Mouse (Mus musculus) liver, postnatal 0 days (tissue): ENCODE data around the gene Cntd1.

ENCODE experiments used
- CTCF ChIP-seq: sonication (generic); IDR thresholded peaks from 2 replicates; pipeline ENCODE4 v1.5.1; 2016; ENCODE audit warnings: antibody characterized with exemption, low read depth
- EP300 ChIP-seq: IDR thresholded peaks from 2 replicates; pipeline ENCODE4 v1.6.1; 2016; ENCODE audit warnings: antibody characterized with exemption, low read depth, mild to moderate bottlenecking

DNA sequence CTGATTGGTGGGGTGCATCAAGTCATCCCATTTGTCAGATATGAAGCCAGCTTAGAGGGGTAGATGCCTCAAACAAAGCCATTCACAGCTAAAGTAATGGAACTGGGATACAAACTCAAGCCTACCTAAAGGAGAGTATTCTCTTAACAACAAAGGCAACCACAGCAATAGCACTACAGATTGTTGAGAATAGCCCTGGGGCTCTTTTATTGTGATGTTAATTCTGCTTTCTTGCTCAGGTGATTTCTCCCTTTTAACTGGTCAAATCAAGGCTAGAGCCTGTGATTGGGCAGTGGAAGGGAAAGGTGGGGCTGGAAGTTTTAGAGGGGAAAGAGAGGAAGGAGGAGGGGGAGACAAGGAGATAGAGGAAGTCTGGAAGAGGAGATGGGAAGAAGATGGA lies 44.7 kb upstream of the Cntd1 start:
- TF ChIP-seq CTCF (no peak), EP300 (no peak)
